Mouse (Mus musculus) heart, embryonic 13.5 days (tissue): Measurements from ENCODE around the gene Cnga3. TPM values are rescaled to one million over a fixed set of nuclear protein-coding genes. Genes with fewer than 3 reads are reported as not detected.
A peak's percentile ranks its signal among the peaks of the same experiment; 100 is the strongest.

Experiments
- ATAC-seq: fragments of 200-750 bp; cut with Nextera tagmentation; 2 replicates; pipeline ENCODE4 v1.8.0; 2017; ENCODE audit warnings: moderate TSS enrichment; ENCODE audit not compliant: insufficient number of reproducible peaks, low FRiP score, low TSS enrichment; ENCODE audit errors: extremely low read depth
- H3K27ac ChIP-seq: fragments of 300-500 bp; sonication (generic); replicated peaks from 2 replicates; pipeline ENCODE4 v1.5.1; 2015; ENCODE audit warnings: moderate library complexity, mild to moderate bottlenecking, inconsistent platforms
- H3K27me3 ChIP-seq: fragments of 300-500 bp; sonication (generic); replicated peaks from 2 replicates; pipeline ENCODE4 v1.6.1; 2015; ENCODE audit warnings: mild to moderate bottlenecking, inconsistent platforms
- H3K36me3 ChIP-seq: fragments of 300-500 bp; sonication (generic); 2 replicates; pipeline ENCODE4 v1.6.1; 2015; ENCODE audit warnings: mild to moderate bottlenecking, inconsistent platforms
- H3K4me1 ChIP-seq: fragments of 300-500 bp; sonication (generic); 2 replicates; pipeline ENCODE4 v1.6.1; 2015; ENCODE audit warnings: inconsistent platforms
- H3K4me2 ChIP-seq: fragments of 300-500 bp; sonication (generic); 2 replicates; pipeline ENCODE4 v1.6.1; 2015; ENCODE audit warnings: inconsistent platforms, mild to moderate bottlenecking, moderate library complexity
- H3K4me3 ChIP-seq: fragments of 300-500 bp; sonication (generic); 2 replicates; pipeline ENCODE4 v1.5.1; 2015; ENCODE audit warnings: moderate library complexity, mild to moderate bottlenecking, inconsistent platforms
- H3K9ac ChIP-seq: fragments of 300-500 bp; sonication (generic); 2 replicates; pipeline ENCODE4 v1.6.1; 2015; ENCODE audit warnings: inconsistent platforms, mild to moderate bottlenecking, moderate library complexity
- H3K9me3 ChIP-seq: fragments of 300-500 bp; sonication (generic); 2 replicates; pipeline ENCODE4 v1.6.1; 2016; ENCODE audit warnings: inconsistent platforms
- WGBS: fragments of 180-500 bp; shearing (Covaris S2); methylation state at CpG from one replicate; pipeline ENCODE4 v1.1.7; 2015; ENCODE audit warnings: mixed read lengths; 5-methylcytosine and 5-hydroxymethylcytosine counted together
- polyA plus RNA-seq: library from polyadenylated mRNA; unstranded; fragments of >200 nt; fragmentation: Nextera tagmentation; extraction: Ambion mirVana; gene quantifications from 2 replicates; pipeline ENCODE4 v1.2.1, GENCODE M21; 2015

Cnga3 gene
- polyA plus RNA-seq, 1 experiment from 2014 or later: not detected

- H3K9ac ChIP-seq: no peak overlapping the region
- H3K27ac ChIP-seq: no peak overlapping the region
- 45% methylated on average over 6 of the region's 6 CpGs for WGBS
- H3K4me3 ChIP-seq: no peak overlapping the region
- no peak for ATAC-seq
- no peaks in the 10 kb centered on the region for H3K9me3 ChIP-seq
- no peaks in the 10 kb centered on the region for H3K4me1 ChIP-seq
- H3K36me3 ChIP-seq: no peaks in the 10 kb centered on the region
- H3K27me3 ChIP-seq: peaks cover 32% of the 10 kb centered on the region
- no peak overlapping the region for H3K4me2 ChIP-seq
Observed at GRCm38 (mm10) chr1:37220134-37220907, 6.1 kb downstream of the Cnga3 start.

- ATAC-seq: no peak
- Histone ChIP-seq H3K36me3 (no peaks in the 10 kb centered on the region), H3K27ac (no peak overlapping the region), H3K4me1 (no peaks in the 10 kb centered on the region), H3K27me3 (peaks cover 26% of the 10 kb centered on the region), H3K9me3 (no peaks in the 10 kb centered on the region), H3K4me3 (no peak overlapping the region), H3K9ac (no peak overlapping the region), H3K4me2 (no peak overlapping the region)
- WGBS: 41% methylated on average over 7 of the region's 7 CpGs
Observed at GRCm38 (mm10) chr1:37222002-37222401, 7.8 kb downstream of the Cnga3 start.

- no peaks in the 10 kb centered on the region for H3K4me1 ChIP-seq
- H3K27ac ChIP-seq: no peak overlapping the region
- no peaks in the 10 kb centered on the region for H3K36me3 ChIP-seq
- no peak overlapping the region for H3K4me3 ChIP-seq
- H3K27me3 ChIP-seq: peaks cover 22% of the 10 kb centered on the region; the same call in 1 of the 2 replicates
- H3K9me3 ChIP-seq: peaks cover 6% of the 10 kb centered on the region; the same call in 1 of the 2 replicates
- no peak overlapping the region for H3K9ac ChIP-seq
- no peak overlapping the region for H3K4me2 ChIP-seq
- no peak for ATAC-seq
- WGBS: 52% methylated on average over 6 of the region's 6 CpGs
Observed at GRCm38 (mm10) chr1:37230404-37230803, 16.2 kb downstream of the Cnga3 start.

GRCm38 (mm10) chr1:37231295-37231701, 17.1 kb downstream of the Cnga3 start:
- H3K27me3 ChIP-seq: peaks cover 22% of the 10 kb centered on the region; the same call in 1 of the 2 replicates
- H3K4me2 ChIP-seq: no peak overlapping the region
- H3K27ac ChIP-seq: no peak overlapping the region
- no peaks in the 10 kb centered on the region for H3K4me1 ChIP-seq
- no peak overlapping the region for H3K4me3 ChIP-seq
- ATAC-seq: no peak
- peaks cover 6% of the 10 kb centered on the region; the same call in 1 of the 2 replicates for H3K9me3 ChIP-seq
- H3K9ac ChIP-seq: no peak overlapping the region
- 43% methylated on average over 6 of the region's 6 CpGs for WGBS
- no peaks in the 10 kb centered on the region for H3K36me3 ChIP-seq

- WGBS: 62% methylated on average over 10 of the region's 10 CpGs
- ATAC-seq: no peak
- Histone ChIP-seq H3K27ac (no peak overlapping the region), H3K4me2 (no peak overlapping the region), H3K9ac (no peak overlapping the region), H3K9me3 (no peaks in the 10 kb centered on the region), H3K4me3 (no peak overlapping the region), H3K36me3 (no peaks in the 10 kb centered on the region), H3K4me1 (no peaks in the 10 kb centered on the region), H3K27me3 (peaks cover 23% of the 10 kb centered on the region)
Observed at GRCm38 (mm10) chr1:37239045-37239635, 24.9 kb downstream of the Cnga3 start.

GRCm38 (mm10) chr1:37242253-37242652, 28.0 kb downstream of the Cnga3 start:
- H3K27me3 ChIP-seq: peaks cover 13% of the 10 kb centered on the region
- no peak for ATAC-seq
- H3K9ac ChIP-seq: no peak overlapping the region
- H3K36me3 ChIP-seq: no peaks in the 10 kb centered on the region
- H3K4me3 ChIP-seq: no peak overlapping the region
- H3K9me3 ChIP-seq: no peaks in the 10 kb centered on the region
- H3K4me2 ChIP-seq: no peak overlapping the region
- 62% methylated on average over 8 of the region's 8 CpGs for WGBS
- no peak overlapping the region for H3K27ac ChIP-seq
- no peaks in the 10 kb centered on the region for H3K4me1 ChIP-seq

GRCm38 (mm10) chr1:37246476-37246875, 32.2 kb downstream of the Cnga3 start:
- no peaks in the 10 kb centered on the region for H3K9me3 ChIP-seq
- no peak for ATAC-seq
- H3K27ac ChIP-seq: no peak overlapping the region
- 76% methylated on average over 2 of the region's 2 CpGs for WGBS
- H3K27me3 ChIP-seq: peaks cover 12% of the 10 kb centered on the region
- no peak overlapping the region for H3K9ac ChIP-seq
- no peaks in the 10 kb centered on the region for H3K36me3 ChIP-seq
- H3K4me3 ChIP-seq: no peak overlapping the region
- H3K4me2 ChIP-seq: no peak overlapping the region
- no peaks in the 10 kb centered on the region for H3K4me1 ChIP-seq

- no peak for ATAC-seq
- no peak overlapping the region for H3K4me2 ChIP-seq
- H3K27me3 ChIP-seq: peaks cover 9% of the 10 kb centered on the region
- H3K9me3 ChIP-seq: no peaks in the 10 kb centered on the region
- no peak overlapping the region for H3K9ac ChIP-seq
- WGBS: 51% methylated on average over 2 of the region's 2 CpGs
- H3K4me3 ChIP-seq: no peak overlapping the region
- H3K4me1 ChIP-seq: no peaks in the 10 kb centered on the region
- no peaks in the 10 kb centered on the region for H3K36me3 ChIP-seq
- H3K27ac ChIP-seq: no peak overlapping the region
Observed at GRCm38 (mm10) chr1:37248406-37248805, 34.2 kb downstream of the Cnga3 start.

- no peak overlapping the region for H3K27ac ChIP-seq
- H3K27me3 ChIP-seq: peaks cover 9% of the 10 kb centered on the region
- no peaks in the 10 kb centered on the region for H3K36me3 ChIP-seq
- H3K4me2 ChIP-seq: no peak overlapping the region
- H3K4me1 ChIP-seq: no peaks in the 10 kb centered on the region
- H3K4me3 ChIP-seq: no peak overlapping the region
- no peaks in the 10 kb centered on the region for H3K9me3 ChIP-seq
- no peak for ATAC-seq
- H3K9ac ChIP-seq: no peak overlapping the region
- WGBS: 34% methylated on average over 5 of the region's 5 CpGs
Observed at GRCm38 (mm10) chr1:37250643-37251310, 36.5 kb downstream of the Cnga3 start.

GRCm38 (mm10) chr1:37258443-37258842, 44.2 kb downstream of the Cnga3 start:
- H3K4me2 ChIP-seq: no peak overlapping the region
- ATAC-seq: no peak
- no peak overlapping the region for H3K4me3 ChIP-seq
- WGBS: 92% methylated on average over 2 of the region's 2 CpGs
- H3K27me3 ChIP-seq: no peaks in the 10 kb centered on the region; the same call in 1 of the 2 replicates
- H3K9ac ChIP-seq: no peak overlapping the region
- H3K9me3 ChIP-seq: peaks cover 3% of the 10 kb centered on the region; the same call in 1 of the 2 replicates
- H3K27ac ChIP-seq: no peak overlapping the region
- H3K36me3 ChIP-seq: no peaks in the 10 kb centered on the region
- no peaks in the 10 kb centered on the region for H3K4me1 ChIP-seq

- WGBS: 6% methylated on average over 7 of the region's 7 CpGs
- H3K9me3 ChIP-seq: no peaks in the 10 kb centered on the region
- H3K4me1 ChIP-seq: no peaks in the 10 kb centered on the region
- H3K4me2 ChIP-seq: no peak overlapping the region
- peaks cover 11% of the 10 kb centered on the region; the same call in 1 of the 2 replicates for H3K27me3 ChIP-seq
- no peak overlapping the region for H3K4me3 ChIP-seq
- peak overlapping the region; percentile 54; the same call in 1 of the 2 replicates for H3K9ac ChIP-seq
- no peak overlapping the region for H3K27ac ChIP-seq
- no peaks in the 10 kb centered on the region for H3K36me3 ChIP-seq
- no peak for ATAC-seq
Observed at GRCm38 (mm10) chr1:37272464-37272863, 58.2 kb downstream of the Cnga3 start.
